Mouse (Mus musculus) neural tube, embryonic 14.5 days (tissue): ENCODE data around the gene Tmem189. TPM values are rescaled to one million over a fixed set of nuclear protein-coding genes. Genes with fewer than 3 reads are reported as not detected.

ENCODE experiments used
- microRNA-seq: library from miRNA; unstranded; fragments of <30 nt; microRNA quantifications from one replicate; pipeline ENCODE4, GENCODE M21; 2016
- polyA plus RNA-seq: library from polyadenylated mRNA; unstranded; fragments of >200 nt; fragmentation: Nextera tagmentation; extraction: Ambion mirVana; gene quantifications from 2 replicates; pipeline ENCODE4 v1.2.1, GENCODE M21; 2014

Tmem189 gene
- polyA plus RNA-seq, 1 experiment from 2014 or later, result 35.1 TPM

Small RNA genes lying within 50 kb of the gene (microRNA-seq; reads per million reads assigned to microRNA genes)
- not detected for gene Gm22355

Other genes with a start within 250 kb of the Tmem189 start
- gene Rnf114, start 197.2 kb downstream of the Tmem189 start, polyA plus RNA-seq, result 111 and 118 TPM in 2 replicates
- 24.8 and 28.2 TPM in 2 replicates for gene Spata2, start 196.9 kb downstream of the Tmem189 start, polyA plus RNA-seq
- 0.66 and 6.5 TPM in 2 replicates for gene Snai1, start 151.6 kb downstream of the Tmem189 start, polyA plus RNA-seq
- 291 and 304 TPM in 2 replicates for gene Ube2v1, start 57.7 kb downstream of the Tmem189 start, polyA plus RNA-seq
- gene Gm20431, start 28.3 kb downstream of the Tmem189 start, polyA plus RNA-seq, result 10.7 and 12.5 TPM in 2 replicates
- gene Cebpb, start 907 bp downstream of the Tmem189 start, polyA plus RNA-seq, result 1.1 and 1.3 TPM in 2 replicates
- 57.9 and 77.8 TPM in 2 replicates for gene Ptpn1, start 242.2 kb upstream of the Tmem189 start, polyA plus RNA-seq